Mouse (Mus musculus) CH12.LX (cell line): ENCODE measurements around the gene Uck2. TPM values are rescaled to one million over a fixed set of nuclear protein-coding genes. Genes with fewer than 3 reads are reported as not detected.

Source experiments
- DNase-seq: peaks from one replicate; pipeline ENCODE4 v3.0.0-alpha.2; 2013; ENCODE audit errors: extremely low read depth
- H3K27ac ChIP-seq: 2 replicates; pipeline ENCODE4 v1.5.1; 2012; ENCODE audit warnings: low read depth, mild to moderate bottlenecking, control low read depth, moderate library complexity; ENCODE audit not compliant: insufficient read depth
- H3K27me3 ChIP-seq: replicated peaks from 2 replicates; pipeline ENCODE3; 2012; ENCODE audit warnings: inconsistent platforms
- H3K36me3 ChIP-seq, 2 experiments: replicated peaks in 1 of 2; 2 replicates each; pipeline versions ENCODE3 to v1.6.1; 2012; ENCODE audit warnings: inconsistent platforms in 1 of 2, low read length in 1 of 2, mild to moderate bottlenecking in 1 of 2, mixed read lengths in 1 of 2, moderate library complexity in 1 of 2; ENCODE audit not compliant: control insufficient read depth in 1 of 2, insufficient read depth in 1 of 2
- H3K4me1 ChIP-seq, 2 experiments: 2 replicates each; pipeline ENCODE4 v1.6.1; 2012; ENCODE audit warnings: inconsistent platforms in 1 of 2, moderate library complexity in 1 of 2; ENCODE audit not compliant: insufficient read depth in 2 of 2, control insufficient read depth in 1 of 2
- H3K4me2 ChIP-seq: 2 replicates; pipeline ENCODE4 v1.6.1; 2012; ENCODE audit warnings: low read depth, mild to moderate bottlenecking, control low read depth; ENCODE audit not compliant: poor library complexity, insufficient read depth, severe bottlenecking
- H3K4me3 ChIP-seq, 3 experiments: fragments of 150-350 bp in 1 of 3; sonication (generic) in 1 of 3; replicated peaks in 1 of 3; 2 replicates each; pipeline versions ENCODE3 to v1.5.1; 2011 to 2012; ENCODE audit warnings: low read depth in 2 of 3, low read length in 2 of 3, mild to moderate bottlenecking in 2 of 3, moderate library complexity in 2 of 3, control low read depth in 1 of 3, improper control_type of control experiment in 1 of 3, inconsistent platforms in 1 of 3, mixed read lengths in 1 of 3; ENCODE audit not compliant: poor library complexity in 1 of 3
- H3K79me2 ChIP-seq: replicated peaks from 2 replicates; pipeline ENCODE4 v1.6.1; 2012; ENCODE audit warnings: mild to moderate bottlenecking, moderate library complexity; ENCODE audit not compliant: control insufficient read depth, poor library complexity, insufficient read depth, severe bottlenecking; ENCODE audit errors: extremely low read depth
- H3K9ac ChIP-seq: 2 replicates; pipeline ENCODE4 v1.6.1; 2012; ENCODE audit warnings: low read depth, mild to moderate bottlenecking, control low read depth, moderate library complexity; ENCODE audit not compliant: insufficient read depth
- H3K9me3 ChIP-seq: replicated peaks from 2 replicates; pipeline ENCODE3; 2012; ENCODE audit warnings: low read length, inconsistent platforms, mixed read lengths
- MAFK ChIP-seq: IDR thresholded peaks from 2 replicates; pipeline ENCODE4 v1.6.1; 2011; ENCODE audit warnings: low read length, improper control_type of control experiment; ENCODE audit not compliant: insufficient replicate concordance
- MYC ChIP-seq: IDR thresholded peaks from 2 replicates; pipeline ENCODE4 v1.6.1; 2011; ENCODE audit warnings: low read depth, mild to moderate bottlenecking, improper control_type of control experiment, low read length
- POLR2AphosphoS2 ChIP-seq: IDR thresholded peaks from 2 replicates; pipeline ENCODE4 v1.6.1; 2011; ENCODE audit warnings: low read depth, low read length, improper control_type of control experiment
- SMC3 ChIP-seq: IDR thresholded peaks from 2 replicates; pipeline ENCODE4 v1.6.1; 2011; ENCODE audit warnings: low read depth, low read length, improper control_type of control experiment
- UBTF ChIP-seq: IDR thresholded peaks from 2 replicates; pipeline ENCODE4 v1.6.1; 2012; ENCODE audit warnings: low read depth, mild to moderate bottlenecking, inconsistent platforms, low read length, improper control_type of control experiment, moderate library complexity
- dilution Hi-C: fragments of 300-500 bp; cut with MboI; formaldehyde crosslinking; loops from 2 replicates; pipeline ENCODE4 v1.14.3; 2020; ENCODE audit warnings: low sequenced_read_pairs; ENCODE audit not compliant: extremely low pct_unique_long_range_greater_than_20kb, extremely low pct_ligation_motif_present
- in situ Hi-C: fragments of 300-500 bp; cut with MboI; formaldehyde crosslinking; loops from 3 replicates; pipeline ENCODE4 v1.14.3; 2019; ENCODE audit warnings: low sequenced_read_pairs, low pct_ligation_motif_present, low pct_unique_long_range_greater_than_20kb, mixed read lengths
- polyA plus RNA-seq: library from polyadenylated mRNA; unstranded; fragments of >175 nt; gene quantifications from 2 replicates; pipeline ENCODE4 v1.2.1, GENCODE M21; 2012; ENCODE audit warnings: low read depth; ENCODE audit not compliant: insufficient read length
- total RNA-seq, 2 experiments: library from RNA; depleted of rRNA; stranded (reverse); fragments of 300-350 nt in 1 of 2; fragments of >200 nt in 1 of 2; gene quantifications; 2 replicates each; pipeline ENCODE4 v1.2.3; 2012 to 2014

Gene Uck2
- total and polyA plus RNA-seq, 3 experiments: 235 to 392 (median 363) TPM

GRCm38 (mm10) chr1:167305501-167306137 is 20.5 kb upstream of the Uck2 start:
- Histone ChIP-seq H3K79me2 (peaks cover 8% of the 10 kb centered on the region), H3K4me2 (no peak overlapping the region), H3K9me3 (no peaks in the 10 kb centered on the region), H3K4me3 (no peak overlapping the region), H3K27me3 (no peaks in the 10 kb centered on the region), H3K9ac (no peak overlapping the region), H3K4me1 (peaks cover 0 to 28% of the 10 kb centered on the region in 2 experiments; a peak in 2 of 4 replicates), H3K36me3 (peaks cover 2 to 5% of the 10 kb centered on the region in 2 experiments), H3K27ac (no peak overlapping the region)
- TF ChIP-seq MAFK: peak; percentile 92
- TF ChIP-seq UBTF: no peak
- dilution Hi-C loops (no loop called here), in situ Hi-C loops (no loop called here)
- no peak for DNase-seq

GRCm38 (mm10) chr1:167300122-167300521 is 15.0 kb upstream of the Uck2 start:
- no peaks in the 10 kb centered on the region for H3K4me1 ChIP-seq
- no peaks in the 10 kb centered on the region for H3K36me3 ChIP-seq
- no peak overlapping the region for H3K4me2 ChIP-seq
- H3K9me3 ChIP-seq: no peaks in the 10 kb centered on the region
- in situ Hi-C loops (no loop called here), dilution Hi-C loops (no loop called here)
- no peak overlapping the region for H3K9ac ChIP-seq
- DNase-seq: no peak
- H3K4me3 ChIP-seq: no peak overlapping the region
- H3K79me2 ChIP-seq: no peaks in the 10 kb centered on the region
- no peak overlapping the region for H3K27ac ChIP-seq
- H3K27me3 ChIP-seq: no peaks in the 10 kb centered on the region
- no peak for TF ChIP-seq UBTF
- no peak for TF ChIP-seq MYC
- no peak for TF ChIP-seq POLR2AphosphoS2

GRCm38 (mm10) chr1:167295679-167296402 is 10.7 kb upstream of the Uck2 start:
- H3K4me1 ChIP-seq: no peaks in the 10 kb centered on the region
- H3K9ac ChIP-seq: no peak overlapping the region
- H3K27ac ChIP-seq: no peak overlapping the region
- no peak overlapping the region for H3K4me3 ChIP-seq
- no peaks in the 10 kb centered on the region for H3K36me3 ChIP-seq
- dilution Hi-C loops (no loop called here), in situ Hi-C loops (no loop called here)
- no peak for TF ChIP-seq SMC3
- TF ChIP-seq MAFK: no peak
- no peak for DNase-seq
- no peaks in the 10 kb centered on the region for H3K27me3 ChIP-seq
- no peaks in the 10 kb centered on the region for H3K9me3 ChIP-seq
- no peak overlapping the region for H3K4me2 ChIP-seq
- no peaks in the 10 kb centered on the region for H3K79me2 ChIP-seq
